Mouse (Mus musculus): ENCODE results near the gene Il10.

GRCm38 (mm10) chr1:131006069-131006468 is 13.6 kb upstream of the Il10 start:
- TF ChIP-seq POLR2A (IDR thresholded peaks at IDR 0.05; ENCODE audit: borderline replicate concordance, low read depth, low read length) (no peak), CTCF (IDR thresholded peaks at IDR 0.05; ENCODE audit: low read depth, low read length) (no peak)

Measured in bone marrow macrophage, adult 2 months (primary cell).